Mouse (Mus musculus): ENCODE data around the gene Vkorc1l1. TPM values are rescaled to one million over a fixed set of nuclear protein-coding genes. Genes with fewer than 3 reads are reported as not detected.

The Vkorc1l1 gene
- polyA plus RNA-seq, 1 experiment from 2014 or later: 24.1 TPM

DNA sequence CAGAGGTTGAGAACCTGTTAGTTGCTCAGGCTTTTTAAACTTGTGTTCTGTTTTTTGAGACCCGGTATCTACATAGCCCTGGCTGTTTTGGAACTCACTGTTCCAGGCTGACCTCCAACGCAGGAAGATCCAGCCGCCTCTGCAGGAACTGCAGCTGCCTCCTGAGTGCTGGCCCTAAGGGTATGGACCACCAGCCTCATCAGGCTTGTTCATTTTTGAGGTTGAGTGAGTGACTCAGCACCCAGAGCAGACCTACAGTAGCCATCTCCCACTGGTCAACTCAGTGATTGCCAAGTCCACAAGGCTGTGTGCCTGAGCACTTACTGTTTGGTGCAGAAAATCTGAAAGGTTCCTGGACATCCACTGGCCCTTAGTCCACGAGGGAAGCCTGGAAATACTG lies 29.7 kb downstream of the Vkorc1l1 start:
- DNase-seq (ENCODE audit: low spot score) (no peak), ATAC-seq (ENCODE audit: low FRiP score, low TSS enrichment) (peak; percentile 50; the same call in 1 of the 2 replicates)
- Histone ChIP-seq H3K36me3 (ENCODE audit: control insufficient read depth, insufficient read depth, low read length) (no peaks in the 10 kb centered on the region), H3K27me3 (ENCODE audit: control insufficient read depth, insufficient read depth, low read length) (no peaks in the 10 kb centered on the region), H3K27ac (replicated peaks) (0 out of 2 replicates have a peak overlapping the region, but pooled peaks have one; percentile 2), H3K9ac (ENCODE audit: low read length) (no peak overlapping the region), H3K4me3 (ENCODE audit: low read depth, low read length) (no peak overlapping the region), H3K4me1 (replicated peaks; ENCODE audit: control insufficient read depth, insufficient read depth) (no peaks in the 10 kb centered on the region), H3K4me2 (replicated peaks; ENCODE audit: low read depth) (no peak overlapping the region), H3K9me3 (ENCODE audit: control insufficient read depth, low read length) (no peaks in the 10 kb centered on the region)
- TF ChIP-seq EP300 (optimal IDR thresholded peaks at IDR 0.05) (no peak), CTCF (IDR thresholded peaks at IDR 0.05; ENCODE audit: low read depth) (no peak)
- 81% methylated on average over 4 of the region's 4 CpGs for WGBS

GRCm38 (mm10) chr5:129974354-129974753 lies 32.6 kb downstream of the Vkorc1l1 start:
- Histone ChIP-seq H3K27ac (replicated peaks) (peak overlapping the region; percentile 35; the same call in 1 of the 2 replicates), H3K36me3 (ENCODE audit: control insufficient read depth, insufficient read depth, low read length) (no peaks in the 10 kb centered on the region), H3K9ac (ENCODE audit: low read length) (no peak overlapping the region), H3K9me3 (ENCODE audit: control insufficient read depth, low read length) (no peaks in the 10 kb centered on the region), H3K4me2 (replicated peaks; ENCODE audit: low read depth) (no peak overlapping the region), H3K4me1 (replicated peaks; ENCODE audit: control insufficient read depth, insufficient read depth) (no peaks in the 10 kb centered on the region), H3K4me3 (ENCODE audit: low read depth, low read length) (no peak overlapping the region), H3K27me3 (ENCODE audit: control insufficient read depth, insufficient read depth, low read length) (no peaks in the 10 kb centered on the region)
- 86% methylated on average over 4 of the region's 4 CpGs for WGBS
- no peak for ATAC-seq (ENCODE audit: low FRiP score, low TSS enrichment)
- DNase-seq (ENCODE audit: low spot score): no peak
- TF ChIP-seq CTCF (IDR thresholded peaks at IDR 0.05; ENCODE audit: low read depth) (no peak), EP300 (optimal IDR thresholded peaks at IDR 0.05) (no peak)

DNA sequence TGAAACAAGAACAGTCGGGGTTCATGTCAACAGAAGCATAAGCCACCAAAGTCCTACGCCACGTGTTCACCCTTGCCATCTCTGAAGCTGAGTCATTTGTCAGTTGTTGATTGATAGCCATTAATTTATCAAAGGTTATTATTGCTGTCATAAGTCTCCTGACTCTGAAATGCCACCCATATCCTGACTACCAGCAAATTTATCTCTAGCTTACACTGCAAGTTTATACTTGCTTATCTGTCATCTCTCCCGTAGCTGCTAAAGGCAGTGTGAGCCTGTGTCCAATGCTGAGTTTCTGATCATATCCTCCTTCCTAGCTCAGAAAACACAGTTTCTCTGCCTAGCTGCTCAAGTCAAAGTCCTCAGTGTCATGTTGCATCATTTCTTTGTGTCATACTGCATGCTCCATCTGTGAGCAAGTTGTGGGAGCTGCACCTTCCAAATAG lies 33.1 kb downstream of the Vkorc1l1 start:
- DNase-seq (ENCODE audit: low spot score) (no peak), ATAC-seq (ENCODE audit: low FRiP score, low TSS enrichment) (peak; percentile 74)
- H3K9me3 ChIP-seq (ENCODE audit: control insufficient read depth, low read length): no peaks in the 10 kb centered on the region
- no peak overlapping the region for H3K27ac ChIP-seq (replicated peaks)
- 58% methylated on average over 4 of the region's 4 CpGs for WGBS
- H3K4me3 ChIP-seq (ENCODE audit: low read depth, low read length): no peak overlapping the region
- H3K9ac ChIP-seq (ENCODE audit: low read length): no peak overlapping the region
- no peaks in the 10 kb centered on the region for H3K4me1 ChIP-seq (replicated peaks; ENCODE audit: control insufficient read depth, insufficient read depth)
- H3K4me2 ChIP-seq (replicated peaks; ENCODE audit: low read depth): no peak overlapping the region
- no peaks in the 10 kb centered on the region for H3K36me3 ChIP-seq (ENCODE audit: control insufficient read depth, insufficient read depth, low read length)
- TF ChIP-seq EP300 (optimal IDR thresholded peaks at IDR 0.05) (no peak), CTCF (IDR thresholded peaks at IDR 0.05; ENCODE audit: low read depth) (no peak)
- no peaks in the 10 kb centered on the region for H3K27me3 ChIP-seq (ENCODE audit: control insufficient read depth, insufficient read depth, low read length)

DNA sequence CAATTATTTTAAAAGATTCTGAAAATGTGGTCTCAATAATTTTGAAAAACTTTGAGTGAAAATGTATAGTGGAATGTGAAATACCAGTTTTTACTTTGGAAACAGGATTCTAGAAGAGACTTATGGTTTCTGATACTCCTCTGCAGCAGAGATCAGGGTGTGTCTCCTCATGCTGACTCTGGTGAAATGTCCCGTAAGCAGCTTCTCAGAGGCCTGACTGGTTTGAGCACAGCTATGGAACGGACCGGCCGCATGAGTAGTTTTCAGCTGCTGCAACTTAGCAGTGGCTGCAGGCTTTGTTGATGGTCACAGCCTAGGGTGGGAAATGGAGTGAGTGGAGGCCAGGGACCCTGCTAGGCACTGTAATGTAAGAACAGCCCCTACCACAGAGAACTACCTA lies 36.0 kb downstream of the Vkorc1l1 start:
- Histone ChIP-seq H3K4me3 (ENCODE audit: low read depth, low read length) (no peak overlapping the region), H3K9ac (ENCODE audit: low read length) (no peak overlapping the region), H3K36me3 (ENCODE audit: control insufficient read depth, insufficient read depth, low read length) (no peaks in the 10 kb centered on the region), H3K27ac (replicated peaks) (no peak overlapping the region), H3K4me1 (replicated peaks; ENCODE audit: control insufficient read depth, insufficient read depth) (no peaks in the 10 kb centered on the region), H3K9me3 (ENCODE audit: control insufficient read depth, low read length) (no peaks in the 10 kb centered on the region), H3K27me3 (ENCODE audit: control insufficient read depth, insufficient read depth, low read length) (no peaks in the 10 kb centered on the region), H3K4me2 (replicated peaks; ENCODE audit: low read depth) (no peak overlapping the region)
- WGBS: 76% methylated on average over 4 of the region's 4 CpGs
- TF ChIP-seq EP300 (optimal IDR thresholded peaks at IDR 0.05) (no peak), CTCF (IDR thresholded peaks at IDR 0.05; ENCODE audit: low read depth) (no peak)
- DNase-seq (ENCODE audit: low spot score) (no peak), ATAC-seq (ENCODE audit: low FRiP score, low TSS enrichment) (no peak)

- TF ChIP-seq CTCF (IDR thresholded peaks at IDR 0.05; ENCODE audit: low read depth) (no peak), EP300 (optimal IDR thresholded peaks at IDR 0.05) (no peak)
- H3K4me2 ChIP-seq (replicated peaks; ENCODE audit: low read depth): no peak overlapping the region
- DNase-seq (ENCODE audit: low spot score): no peak
- no peak overlapping the region for H3K27ac ChIP-seq (replicated peaks)
- H3K27me3 ChIP-seq (ENCODE audit: control insufficient read depth, insufficient read depth, low read length): no peaks in the 10 kb centered on the region
- no peaks in the 10 kb centered on the region for H3K4me1 ChIP-seq (replicated peaks; ENCODE audit: control insufficient read depth, insufficient read depth)
- no peak overlapping the region for H3K9ac ChIP-seq (ENCODE audit: low read length)
- no peak overlapping the region for H3K4me3 ChIP-seq (ENCODE audit: low read depth, low read length)
- ATAC-seq (ENCODE audit: low FRiP score, low TSS enrichment): peak; percentile 86
- no peaks in the 10 kb centered on the region for H3K9me3 ChIP-seq (ENCODE audit: control insufficient read depth, low read length)
- 67% methylated on average over 5 of the region's 5 CpGs for WGBS
- H3K36me3 ChIP-seq (ENCODE audit: control insufficient read depth, insufficient read depth, low read length): 0 out of 2 replicates have a peak, but pooled peaks cover 2% of the 10 kb centered on the region
Observed at GRCm38 (mm10) chr5:129978608-129979007, 36.8 kb downstream of the Vkorc1l1 start.

GRCm38 (mm10) chr5:129980216-129980615 lies 38.4 kb downstream of the Vkorc1l1 start:
- H3K4me3 ChIP-seq (ENCODE audit: low read depth, low read length): no peak overlapping the region
- no peaks in the 10 kb centered on the region for H3K9me3 ChIP-seq (ENCODE audit: control insufficient read depth, low read length)
- no peaks in the 10 kb centered on the region for H3K27me3 ChIP-seq (ENCODE audit: control insufficient read depth, insufficient read depth, low read length)
- no peak overlapping the region for H3K27ac ChIP-seq (replicated peaks)
- 44% methylated on average over 3 of the region's 3 CpGs for WGBS
- no peak overlapping the region for H3K4me2 ChIP-seq (replicated peaks; ENCODE audit: low read depth)
- H3K4me1 ChIP-seq (replicated peaks; ENCODE audit: control insufficient read depth, insufficient read depth): no peaks in the 10 kb centered on the region
- H3K36me3 ChIP-seq (ENCODE audit: control insufficient read depth, insufficient read depth, low read length): 0 out of 2 replicates have a peak, but pooled peaks cover 2% of the 10 kb centered on the region
- TF ChIP-seq CTCF (IDR thresholded peaks at IDR 0.05; ENCODE audit: low read depth) (no peak), EP300 (optimal IDR thresholded peaks at IDR 0.05) (no peak)
- DNase-seq (ENCODE audit: low spot score): no peak
- ATAC-seq (ENCODE audit: low FRiP score, low TSS enrichment): no peak
- H3K9ac ChIP-seq (ENCODE audit: low read length): no peak overlapping the region
